Mouse (Mus musculus) heart, embryonic 13.5 days (tissue): ENCODE measurements around the gene Olfr1306. TPM values are rescaled to one million over a fixed set of nuclear protein-coding genes. Genes with fewer than 3 reads are reported as not detected.

Source experiments
- ATAC-seq: fragments of 200-750 bp; cut with Nextera tagmentation; 2 replicates; pipeline ENCODE4 v1.8.0; 2017; ENCODE audit warnings: moderate TSS enrichment; ENCODE audit not compliant: insufficient number of reproducible peaks, low FRiP score, low TSS enrichment; ENCODE audit errors: extremely low read depth
- H3K27ac ChIP-seq: fragments of 300-500 bp; sonication (generic); replicated peaks from 2 replicates; pipeline ENCODE4 v1.5.1; 2015; ENCODE audit warnings: moderate library complexity, mild to moderate bottlenecking, inconsistent platforms
- H3K27me3 ChIP-seq: fragments of 300-500 bp; sonication (generic); replicated peaks from 2 replicates; pipeline ENCODE4 v1.6.1; 2015; ENCODE audit warnings: mild to moderate bottlenecking, inconsistent platforms
- H3K36me3 ChIP-seq: fragments of 300-500 bp; sonication (generic); 2 replicates; pipeline ENCODE4 v1.6.1; 2015; ENCODE audit warnings: mild to moderate bottlenecking, inconsistent platforms
- H3K4me1 ChIP-seq: fragments of 300-500 bp; sonication (generic); 2 replicates; pipeline ENCODE4 v1.6.1; 2015; ENCODE audit warnings: inconsistent platforms
- H3K4me2 ChIP-seq: fragments of 300-500 bp; sonication (generic); 2 replicates; pipeline ENCODE4 v1.6.1; 2015; ENCODE audit warnings: inconsistent platforms, mild to moderate bottlenecking, moderate library complexity
- H3K4me3 ChIP-seq: fragments of 300-500 bp; sonication (generic); 2 replicates; pipeline ENCODE4 v1.5.1; 2015; ENCODE audit warnings: moderate library complexity, mild to moderate bottlenecking, inconsistent platforms
- H3K9ac ChIP-seq: fragments of 300-500 bp; sonication (generic); 2 replicates; pipeline ENCODE4 v1.6.1; 2015; ENCODE audit warnings: inconsistent platforms, mild to moderate bottlenecking, moderate library complexity
- H3K9me3 ChIP-seq: fragments of 300-500 bp; sonication (generic); 2 replicates; pipeline ENCODE4 v1.6.1; 2016; ENCODE audit warnings: inconsistent platforms
- WGBS: fragments of 180-500 bp; shearing (Covaris S2); methylation state at CpG from one replicate; pipeline ENCODE4 v1.1.7; 2015; ENCODE audit warnings: mixed read lengths; 5-methylcytosine and 5-hydroxymethylcytosine counted together
- polyA plus RNA-seq: library from polyadenylated mRNA; unstranded; fragments of >200 nt; fragmentation: Nextera tagmentation; extraction: Ambion mirVana; gene quantifications from 2 replicates; pipeline ENCODE4 v1.2.1, GENCODE M21; 2015

Gene Olfr1306
- not detected in 2 replicates for polyA plus RNA-seq

DNA sequence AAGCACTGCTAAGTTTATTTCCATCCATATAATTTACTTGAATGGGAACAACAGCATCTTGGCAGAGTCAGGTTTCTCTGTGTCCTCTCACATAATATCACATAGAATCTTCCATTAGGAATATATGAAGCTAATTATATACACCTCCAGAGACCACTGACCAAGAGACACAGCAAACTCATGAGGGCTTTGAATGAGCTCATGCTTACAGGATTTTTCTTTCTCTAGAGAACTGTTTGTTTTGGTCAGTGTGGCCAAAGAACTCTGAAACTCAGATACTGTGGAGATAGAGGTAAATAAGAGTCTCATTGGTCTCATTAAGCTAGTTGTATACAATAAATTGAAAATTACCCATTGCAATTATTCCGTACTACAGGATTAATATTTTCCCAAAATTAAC is at the start of gene Olfr1306:
TSS of gene Olfr1306 (minus strand) at position 101 of the 400 bp plus-strand sequence.
- no peak for ATAC-seq
- H3K27ac ChIP-seq, result no peak within 1 kb of the TSS
- no peaks in the 10 kb centered on the region for H3K36me3 ChIP-seq
- H3K4me3 ChIP-seq, result no peak within 1 kb of the TSS
- no peak within 1 kb of the TSS for H3K9ac ChIP-seq
- H3K4me2 ChIP-seq, result no peak within 1 kb of the TSS
- 52% methylated on average over 1 of the region's 1 CpGs for WGBS
- no peaks in the 10 kb centered on the region for H3K4me1 ChIP-seq
- H3K9me3 ChIP-seq, result 0 out of 2 replicates have a peak, but pooled peaks cover 4% of the 10 kb centered on the region
- H3K27me3 ChIP-seq, result no peaks in the 10 kb centered on the region

DNA sequence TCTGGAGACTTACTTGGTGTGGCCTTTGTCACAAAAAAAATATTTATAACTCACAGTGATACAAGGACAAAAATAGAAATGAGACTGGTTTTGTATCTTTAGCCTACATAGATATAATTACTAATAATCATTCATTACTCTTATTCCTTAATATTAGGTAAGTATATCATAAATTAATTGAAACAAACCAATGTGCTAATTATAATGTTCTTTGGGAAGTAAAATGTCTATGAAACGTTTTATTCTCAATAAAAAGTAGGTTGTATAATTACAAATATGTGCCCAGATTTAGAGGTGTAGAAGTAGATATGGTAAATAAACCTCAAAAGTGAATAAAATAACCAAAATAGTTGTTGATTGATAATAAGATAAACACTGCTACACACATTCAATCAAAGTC is 48.8 kb upstream of the Olfr1306 start, which contains the start of gene Olfr1308:
TSS of gene Olfr1308 (minus strand) at position 101 of the 400 bp plus-strand sequence.
- ATAC-seq, result no peak
- Histone ChIP-seq H3K4me1 (no peaks in the 10 kb centered on the region), H3K9ac (no peak within 1 kb of the TSS), H3K27me3 (no peaks in the 10 kb centered on the region), H3K27ac (no peak within 1 kb of the TSS), H3K4me2 (no peak within 1 kb of the TSS), H3K36me3 (no peaks in the 10 kb centered on the region), H3K4me3 (no peak within 1 kb of the TSS), H3K9me3 (no peaks in the 10 kb centered on the region)
- 37% methylated on average over 1 of the region's 1 CpGs for WGBS

DNA sequence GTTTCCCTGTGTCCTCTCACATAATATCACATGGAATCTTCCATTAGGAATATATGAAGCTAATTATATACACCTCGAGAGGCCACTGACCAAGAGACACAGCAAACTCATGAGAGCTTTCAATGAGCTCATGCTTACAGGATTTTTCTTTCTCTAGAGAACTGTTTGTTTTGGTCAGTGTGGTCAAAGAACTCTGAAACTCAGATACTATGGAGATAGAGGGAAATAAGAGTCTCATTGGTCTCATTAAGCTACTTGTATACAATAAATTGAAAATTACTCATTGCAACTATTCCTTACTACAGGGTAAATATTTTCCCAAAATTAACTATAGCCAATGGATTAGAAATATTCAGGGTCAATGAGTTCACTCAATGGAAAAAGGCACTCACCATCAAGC is 33.3 kb upstream of the Olfr1306 start, which contains the start of gene Olfr1307:
TSS of gene Olfr1307 (minus strand) at position 101 of the 400 bp plus-strand sequence.
- no peaks in the 10 kb centered on the region for H3K27me3 ChIP-seq
- H3K9ac ChIP-seq, result no peak within 1 kb of the TSS
- ATAC-seq, result no peak
- no peaks in the 10 kb centered on the region for H3K36me3 ChIP-seq
- no peak within 1 kb of the TSS for H3K4me2 ChIP-seq
- no peak within 1 kb of the TSS for H3K27ac ChIP-seq
- H3K4me1 ChIP-seq, result no peaks in the 10 kb centered on the region
- WGBS, result 52% methylated on average over 1 of the region's 1 CpGs
- H3K9me3 ChIP-seq, result no peaks in the 10 kb centered on the region
- no peak within 1 kb of the TSS for H3K4me3 ChIP-seq

DNA sequence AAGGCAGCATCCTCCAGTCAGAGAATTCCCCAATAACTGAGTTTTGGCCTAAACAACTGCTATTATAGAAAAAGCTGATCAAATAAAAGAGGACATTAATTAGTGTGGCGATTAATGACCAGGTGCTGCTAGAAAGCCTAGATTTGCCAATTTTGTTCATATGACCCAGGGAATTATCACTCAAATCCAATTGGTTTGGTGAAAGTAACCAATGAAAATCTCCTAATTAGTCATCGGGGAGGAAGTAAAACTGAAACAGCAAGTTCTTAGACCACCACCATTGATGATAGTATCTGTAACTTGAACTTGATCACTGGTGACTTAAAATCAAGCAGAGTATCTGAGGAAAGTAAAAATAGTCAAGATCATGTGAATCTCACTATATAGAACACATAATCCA is 39.0 kb downstream of the Olfr1306 start, which contains the start of gene Olfr1305:
TSS of gene Olfr1305 (minus strand) at position 101 of the 400 bp plus-strand sequence.
- H3K36me3 ChIP-seq, result no peaks in the 10 kb centered on the region
- H3K27ac ChIP-seq, result no peak within 1 kb of the TSS
- no peak within 1 kb of the TSS for H3K4me2 ChIP-seq
- peaks cover 5% of the 10 kb centered on the region; the same call in 1 of the 2 replicates for H3K9me3 ChIP-seq
- ATAC-seq, result no peak
- H3K4me3 ChIP-seq, result no peak within 1 kb of the TSS
- 72% methylated on average over 2 of the region's 2 CpGs for WGBS
- H3K27me3 ChIP-seq, result no peaks in the 10 kb centered on the region
- H3K9ac ChIP-seq, result no peak within 1 kb of the TSS
- no peaks in the 10 kb centered on the region for H3K4me1 ChIP-seq

Other genes starting within 250 kb of the Olfr1306 start
- not detected in 2 replicates for gene Olfr1301, start 165.3 kb downstream of the Olfr1306 start, polyA plus RNA-seq
- gene Olfr1302, start 138.8 kb downstream of the Olfr1306 start, polyA plus RNA-seq, result not detected in 2 replicates
- gene Olfr1303, start 95.9 kb downstream of the Olfr1306 start, polyA plus RNA-seq, result not detected in 2 replicates
- gene Olfr1305, start 39.1 kb downstream of the Olfr1306 start, polyA plus RNA-seq, result not detected in 2 replicates
- gene Olfr1307, start 33.2 kb upstream of the Olfr1306 start, polyA plus RNA-seq, result 0.01 TPM in 1 of 2 replicates, not detected in the other
- gene Olfr1308, start 48.7 kb upstream of the Olfr1306 start, polyA plus RNA-seq, result not detected in 2 replicates
- gene Olfr1309, start 74.0 kb upstream of the Olfr1306 start, polyA plus RNA-seq, result not detected in 2 replicates
- gene Olfr1310, start 96.4 kb upstream of the Olfr1306 start, polyA plus RNA-seq, result not detected in 2 replicates
- gene Olfr1311, start 108.1 kb upstream of the Olfr1306 start, polyA plus RNA-seq, result not detected in 2 replicates
- gene Olfr1312, start 134.0 kb upstream of the Olfr1306 start, polyA plus RNA-seq, result not detected in 2 replicates
- gene Olfr1313, start 161.6 kb upstream of the Olfr1306 start, polyA plus RNA-seq, result not detected in 2 replicates
- gene Olfr1314, start 180.5 kb upstream of the Olfr1306 start, polyA plus RNA-seq, result not detected in 2 replicates
- gene Olfr1315-ps1, start 199.2 kb upstream of the Olfr1306 start, polyA plus RNA-seq, result not detected in 2 replicates
- gene Olfr1316, start 218.7 kb upstream of the Olfr1306 start, polyA plus RNA-seq, result not detected in 2 replicates
- not detected in 2 replicates for gene Olfr1317, start 224.1 kb upstream of the Olfr1306 start, polyA plus RNA-seq
- not detected in 2 replicates for gene Olfr1318, start 237.9 kb upstream of the Olfr1306 start, polyA plus RNA-seq